Mouse (Mus musculus): ENCODE results near the gene Acan. TPM values are rescaled to one million over a fixed set of nuclear protein-coding genes. Genes with fewer than 3 reads are reported as not detected.

Acan gene
- 0.03 TPM in 1 of 2 replicates, not detected in the other for polyA plus RNA-seq (2015; fragmentation: Nextera tagmentation; extraction: Ambion mirVana)

- H3K9ac ChIP-seq, result peak within 1 kb of the TSS; percentile 62
- under 1% methylated on average over 22 of the region's 23 CpGs for WGBS
- peak; percentile 19; the same call in 1 of the 2 replicates for ATAC-seq
- H3K4me3 ChIP-seq, result peak within 1 kb of the TSS; percentile 52
- peaks cover 19% of the 10 kb centered on the region for H3K4me1 ChIP-seq
- H3K4me2 ChIP-seq, result peak within 1 kb of the TSS; percentile 94
- H3K36me3 ChIP-seq (ENCODE audit: poor library complexity, severe bottlenecking), result no peaks in the 10 kb centered on the region
- peaks cover 74% of the 10 kb centered on the region for H3K27me3 ChIP-seq
- H3K9me3 ChIP-seq (replicated peaks), result no peaks in the 10 kb centered on the region
- H3K27ac ChIP-seq, result no peak within 1 kb of the TSS
Measured at GRCm38 (mm10) chr7:79053383-79053889, at the start of gene Acan. Gene Acan, plus strand, starts transcription at chr7:79053483.

- H3K27ac ChIP-seq, result no peak overlapping the region
- H3K27me3 ChIP-seq, result no peaks in the 10 kb centered on the region
- ATAC-seq, result no peak
- no peaks in the 10 kb centered on the region for H3K4me1 ChIP-seq
- WGBS, result 82% methylated on average over 9 of the region's 9 CpGs
- no peaks in the 10 kb centered on the region for H3K36me3 ChIP-seq (ENCODE audit: poor library complexity, severe bottlenecking)
- H3K4me2 ChIP-seq, result no peak overlapping the region
- H3K4me3 ChIP-seq, result no peak overlapping the region
- H3K9ac ChIP-seq, result no peak overlapping the region
- no peaks in the 10 kb centered on the region for H3K9me3 ChIP-seq (replicated peaks)
Measured at GRCm38 (mm10) chr7:79021293-79021905, 31.9 kb upstream of the Acan start.

GRCm38 (mm10) chr7:79029138-79029537, 24.1 kb upstream of the Acan start:
- H3K4me2 ChIP-seq, result no peak overlapping the region
- no peaks in the 10 kb centered on the region for H3K36me3 ChIP-seq (ENCODE audit: poor library complexity, severe bottlenecking)
- no peak overlapping the region for H3K4me3 ChIP-seq
- H3K9me3 ChIP-seq (replicated peaks), result no peaks in the 10 kb centered on the region
- 94% methylated on average over 3 of the region's 3 CpGs for WGBS
- H3K27ac ChIP-seq, result no peak overlapping the region
- H3K4me1 ChIP-seq, result no peaks in the 10 kb centered on the region
- ATAC-seq, result no peak
- no peak overlapping the region for H3K9ac ChIP-seq
- no peaks in the 10 kb centered on the region for H3K27me3 ChIP-seq

GRCm38 (mm10) chr7:79033745-79034144, 19.5 kb upstream of the Acan start:
- no peak overlapping the region for H3K4me2 ChIP-seq
- no peaks in the 10 kb centered on the region for H3K9me3 ChIP-seq (replicated peaks)
- ATAC-seq, result no peak
- no peak overlapping the region for H3K27ac ChIP-seq
- no peak overlapping the region for H3K4me3 ChIP-seq
- WGBS, result 83% methylated on average over 2 of the region's 2 CpGs
- no peaks in the 10 kb centered on the region for H3K27me3 ChIP-seq
- H3K36me3 ChIP-seq (ENCODE audit: poor library complexity, severe bottlenecking), result no peaks in the 10 kb centered on the region
- no peak overlapping the region for H3K9ac ChIP-seq
- no peaks in the 10 kb centered on the region for H3K4me1 ChIP-seq

GRCm38 (mm10) chr7:79034521-79034920, 18.8 kb upstream of the Acan start:
- Histone ChIP-seq H3K4me1 (no peaks in the 10 kb centered on the region), H3K27ac (no peak overlapping the region), H3K27me3 (no peaks in the 10 kb centered on the region), H3K9ac (no peak overlapping the region), H3K9me3 (replicated peaks) (peaks cover 4% of the 10 kb centered on the region; the same call in 1 of the 2 replicates), H3K4me3 (no peak overlapping the region), H3K4me2 (no peak overlapping the region), H3K36me3 (ENCODE audit: poor library complexity, severe bottlenecking) (no peaks in the 10 kb centered on the region)
- ATAC-seq, result no peak
- 90% methylated on average over 2 of the region's 2 CpGs for WGBS

GRCm38 (mm10) chr7:79052081-79052480, 1.2 kb upstream of the Acan start:
- Histone ChIP-seq H3K9me3 (replicated peaks) (no peaks in the 10 kb centered on the region), H3K9ac (no peak overlapping the region), H3K36me3 (ENCODE audit: poor library complexity, severe bottlenecking) (no peaks in the 10 kb centered on the region), H3K27me3 (peaks cover 73% of the 10 kb centered on the region), H3K4me3 (peak overlapping the region; percentile 52; the same call in 1 of the 2 replicates), H3K4me2 (peak overlapping the region; percentile 94), H3K4me1 (peaks cover 19% of the 10 kb centered on the region), H3K27ac (no peak overlapping the region)
- WGBS, result 25% methylated on average over 5 of the region's 5 CpGs
- ATAC-seq, result no peak

- H3K27me3 ChIP-seq, result peaks cover 74% of the 10 kb centered on the region
- H3K9ac ChIP-seq, result peak overlapping the region; percentile 62
- H3K4me1 ChIP-seq, result peaks cover 19% of the 10 kb centered on the region
- WGBS, result under 1% methylated on average over 60 of the region's 66 CpGs
- peak overlapping the region; percentile 94 for H3K4me2 ChIP-seq
- H3K9me3 ChIP-seq (replicated peaks), result no peaks in the 10 kb centered on the region
- no peak overlapping the region for H3K27ac ChIP-seq
- no peaks in the 10 kb centered on the region for H3K36me3 ChIP-seq (ENCODE audit: poor library complexity, severe bottlenecking)
- peak overlapping the region; percentile 52 for H3K4me3 ChIP-seq
- ATAC-seq, result peak; percentile 76
Measured at GRCm38 (mm10) chr7:79052521-79053382, 531 bp upstream of the Acan start.

GRCm38 (mm10) chr7:79054111-79054510, 828 bp downstream of the Acan start:
- H3K4me1 ChIP-seq, result peaks cover 19% of the 10 kb centered on the region
- no peak overlapping the region for H3K9ac ChIP-seq
- H3K36me3 ChIP-seq (ENCODE audit: poor library complexity, severe bottlenecking), result no peaks in the 10 kb centered on the region
- H3K27ac ChIP-seq, result no peak overlapping the region
- 6% methylated on average over 13 of the region's 13 CpGs for WGBS
- H3K9me3 ChIP-seq (replicated peaks), result no peaks in the 10 kb centered on the region
- H3K27me3 ChIP-seq, result peaks cover 71% of the 10 kb centered on the region
- ATAC-seq, result no peak
- no peak overlapping the region; the same call in 1 of the 2 replicates for H3K4me3 ChIP-seq
- peak overlapping the region; percentile 94; the same call in 1 of the 2 replicates for H3K4me2 ChIP-seq

- H3K27me3 ChIP-seq, result peaks cover 31% of the 10 kb centered on the region
- H3K4me3 ChIP-seq, result no peak overlapping the region
- no peaks in the 10 kb centered on the region for H3K9me3 ChIP-seq (replicated peaks)
- no peak overlapping the region for H3K27ac ChIP-seq
- peaks cover 5% of the 10 kb centered on the region for H3K4me1 ChIP-seq
- H3K4me2 ChIP-seq, result no peak overlapping the region
- 31% methylated on average over 2 of the region's 2 CpGs for WGBS
- no peak overlapping the region for H3K9ac ChIP-seq
- no peaks in the 10 kb centered on the region for H3K36me3 ChIP-seq (ENCODE audit: poor library complexity, severe bottlenecking)
- ATAC-seq, result no peak
Measured at GRCm38 (mm10) chr7:79058546-79058945, 5.3 kb downstream of the Acan start.

- Histone ChIP-seq H3K36me3 (ENCODE audit: poor library complexity, severe bottlenecking) (no peaks in the 10 kb centered on the region), H3K4me2 (no peak overlapping the region), H3K27ac (no peak overlapping the region), H3K4me1 (no peaks in the 10 kb centered on the region), H3K9me3 (replicated peaks) (no peaks in the 10 kb centered on the region), H3K4me3 (no peak overlapping the region), H3K27me3 (no peaks in the 10 kb centered on the region), H3K9ac (no peak overlapping the region)
- 73% methylated on average over 7 of the region's 7 CpGs for WGBS
- no peak for ATAC-seq
Measured at GRCm38 (mm10) chr7:79067466-79067865, 14.2 kb downstream of the Acan start.

- ATAC-seq, result no peak
- Histone ChIP-seq H3K9ac (no peak overlapping the region), H3K4me2 (no peak overlapping the region), H3K4me1 (no peaks in the 10 kb centered on the region), H3K4me3 (no peak overlapping the region), H3K36me3 (ENCODE audit: poor library complexity, severe bottlenecking) (no peaks in the 10 kb centered on the region), H3K27ac (no peak overlapping the region), H3K9me3 (replicated peaks) (no peaks in the 10 kb centered on the region), H3K27me3 (no peaks in the 10 kb centered on the region)
- 65% methylated on average over 4 of the region's 4 CpGs for WGBS
Measured at GRCm38 (mm10) chr7:79068231-79068630, 14.9 kb downstream of the Acan start.

- no peak overlapping the region for H3K4me3 ChIP-seq
- no peaks in the 10 kb centered on the region for H3K4me1 ChIP-seq
- no peaks in the 10 kb centered on the region for H3K9me3 ChIP-seq (replicated peaks)
- no peaks in the 10 kb centered on the region for H3K27me3 ChIP-seq
- 69% methylated on average over 3 of the region's 3 CpGs for WGBS
- H3K9ac ChIP-seq, result no peak overlapping the region
- no peaks in the 10 kb centered on the region for H3K36me3 ChIP-seq (ENCODE audit: poor library complexity, severe bottlenecking)
- ATAC-seq, result no peak
- H3K4me2 ChIP-seq, result no peak overlapping the region
- no peak overlapping the region for H3K27ac ChIP-seq
Measured at GRCm38 (mm10) chr7:79079212-79079611, 25.9 kb downstream of the Acan start.
